Mouse (Mus musculus) midbrain, embryonic 13.5 days (tissue): ENCODE measurements at regions not wholly inside any gene's neighbourhood (a gene's known extent, or its start where the extent isn't known, plus 50 kb on each side); places are given as distances from the start of the nearest gene placed in this dataset.

ENCODE experiments used
- ATAC-seq: fragments of 200-750 bp; cut with Nextera tagmentation; 2 replicates; pipeline ENCODE4 v1.8.0; 2017; ENCODE audit warnings: mild to moderate bottlenecking, moderate TSS enrichment, moderate library complexity
- H3K27ac ChIP-seq: fragments of 300-500 bp; sonication (generic); 2 replicates; pipeline ENCODE4 v1.5.1; 2015; ENCODE audit warnings: inconsistent platforms, mild to moderate bottlenecking, moderate library complexity
- H3K27me3 ChIP-seq: fragments of 300-500 bp; sonication (generic); 2 replicates; pipeline ENCODE4 v1.6.1; 2015; ENCODE audit warnings: mild to moderate bottlenecking, inconsistent platforms
- H3K36me3 ChIP-seq: fragments of 300-500 bp; sonication (generic); 2 replicates; pipeline ENCODE4 v1.6.1; 2015; ENCODE audit warnings: mild to moderate bottlenecking, inconsistent platforms
- H3K4me1 ChIP-seq: fragments of 300-500 bp; sonication (generic); replicated peaks from 2 replicates; pipeline ENCODE4 v1.6.1; 2015; ENCODE audit warnings: inconsistent platforms
- H3K4me2 ChIP-seq: fragments of 300-500 bp; sonication (generic); replicated peaks from 2 replicates; pipeline ENCODE4 v1.6.1; 2015; ENCODE audit warnings: moderate library complexity, mild to moderate bottlenecking, inconsistent platforms
- H3K4me3 ChIP-seq: fragments of 300-500 bp; sonication (generic); replicated peaks from 2 replicates; pipeline ENCODE4 v1.5.1; 2015; ENCODE audit warnings: mild to moderate bottlenecking, inconsistent platforms
- H3K9ac ChIP-seq: fragments of 300-500 bp; sonication (generic); replicated peaks from 2 replicates; pipeline ENCODE4 v1.6.1; 2015; ENCODE audit warnings: mild to moderate bottlenecking, inconsistent platforms
- H3K9me3 ChIP-seq: fragments of 300-500 bp; sonication (generic); 2 replicates; pipeline ENCODE4 v1.6.1; 2016; ENCODE audit warnings: mild to moderate bottlenecking, inconsistent platforms
- WGBS: fragments of 180-500 bp; shearing (Covaris S2); methylation state at CpG from one replicate; pipeline ENCODE4 v1.1.7; 2015; 5-methylcytosine and 5-hydroxymethylcytosine counted together

- no peaks in the 10 kb centered on the region for H3K4me1 ChIP-seq
These were observed 93.4 kb upstream of the Epb41l3 start for GRCm38 (mm10) chr17:68982094-68982493.

GRCm38 (mm10) chr17:68999913-69000312 is 75.6 kb upstream of the Epb41l3 start:
- no peaks in the 10 kb centered on the region for H3K36me3 ChIP-seq
- H3K27me3 ChIP-seq: no peaks in the 10 kb centered on the region

More at GRCm38 (mm10) chr17:68982094-68982493, 93.4 kb upstream of the Epb41l3 start:
- Histone ChIP-seq H3K4me3 (no peak overlapping the region), H3K9me3 (no peaks in the 10 kb centered on the region), H3K27ac (no peak overlapping the region), H3K27me3 (no peaks in the 10 kb centered on the region), H3K36me3 (no peaks in the 10 kb centered on the region), H3K4me2 (no peak overlapping the region), H3K9ac (no peak overlapping the region)
- no peak for ATAC-seq
- WGBS: 93% methylated on average over 6 of the region's 6 CpGs

GRCm38 (mm10) chr17:69004051-69004450 is 71.4 kb upstream of the Epb41l3 start:
- no peak overlapping the region for H3K27ac ChIP-seq
- no peak for ATAC-seq
- no peak overlapping the region for H3K4me3 ChIP-seq
- 73% methylated on average over 7 of the region's 7 CpGs for WGBS
- H3K36me3 ChIP-seq: no peaks in the 10 kb centered on the region
- H3K9ac ChIP-seq: no peak overlapping the region
- H3K9me3 ChIP-seq: no peaks in the 10 kb centered on the region
- no peaks in the 10 kb centered on the region for H3K27me3 ChIP-seq
- no peaks in the 10 kb centered on the region for H3K4me1 ChIP-seq
- no peak overlapping the region for H3K4me2 ChIP-seq

More at GRCm38 (mm10) chr17:68999913-69000312, 75.6 kb upstream of the Epb41l3 start:
- ATAC-seq: no peak
- no peak overlapping the region for H3K4me2 ChIP-seq
- H3K4me1 ChIP-seq: no peaks in the 10 kb centered on the region
- no peak overlapping the region for H3K27ac ChIP-seq
- no peak overlapping the region for H3K4me3 ChIP-seq
- H3K9ac ChIP-seq: no peak overlapping the region
- 92% methylated on average over 3 of the region's 3 CpGs for whole genome bisulfite sequencing
- H3K9me3 ChIP-seq: no peaks in the 10 kb centered on the region

- Histone ChIP-seq H3K36me3 (no peaks in the 10 kb centered on the region), H3K9me3 (no peaks in the 10 kb centered on the region), H3K27me3 (no peaks in the 10 kb centered on the region), H3K4me2 (no peak overlapping the region), H3K9ac (no peak overlapping the region), H3K27ac (no peak overlapping the region), H3K4me3 (no peak overlapping the region), H3K4me1 (no peaks in the 10 kb centered on the region)
- 44% methylated on average over 9 of the region's 9 CpGs for WGBS
- no peak for ATAC-seq
These were observed 69.2 kb upstream of the Epb41l3 start for GRCm38 (mm10) chr17:69006272-69006671.
